Comparison of ENCODE assay signal across 15 mouse cellular contexts in the genomic region with DNA sequence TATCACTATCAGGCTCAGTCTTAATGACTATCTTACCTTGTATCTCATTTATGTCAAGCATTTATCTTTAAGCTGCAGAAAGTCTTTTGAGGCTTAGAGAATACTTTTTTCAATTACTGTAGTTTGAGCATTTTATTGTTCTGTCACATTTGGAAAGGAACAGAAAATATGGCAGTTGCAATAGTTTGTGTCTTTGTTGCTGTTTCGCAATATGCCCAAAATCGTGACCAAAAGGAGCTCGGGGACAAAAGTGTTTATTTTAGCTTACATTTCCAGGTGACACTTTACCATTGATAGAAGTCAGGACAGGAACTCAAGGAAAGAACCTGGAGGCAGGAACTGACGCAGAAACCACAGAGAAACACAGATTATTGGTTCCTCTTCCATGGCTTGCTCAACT.
"Had no signal": no experiment of that assay in that cellular context is flagged by ENCODE, and none has a peak within 500 bp of the region (broad histone marks: within the 10 kb centered on the region; RNA-seq: fewer than 3 reads in every experiment).

No protein-coding gene starts in this region.

- H3K4me2 ChIP-seq: liver, embryonic 15.5 days; lung, embryonic 14.5 days; midbrain, embryonic 12.5 days; neural tube, embryonic 12.5 days had no signal

- ATAC-seq: midbrain, embryonic 16.5 days had no signal

- H3K27me3 ChIP-seq: liver, embryonic 15.5 days; midbrain, embryonic 12.5 days; neural tube, embryonic 12.5 days had no signal

- H3K9me3 ChIP-seq: liver, embryonic 15.5 days; midbrain, embryonic 10.5 days; midbrain, embryonic 12.5 days; neural tube, embryonic 12.5 days had no signal

- H3K36me3 ChIP-seq: liver, embryonic 15.5 days; midbrain, embryonic 10.5 days; midbrain, embryonic 12.5 days; neural tube, embryonic 12.5 days had no signal

- H3K27ac ChIP-seq: liver, embryonic 15.5 days; midbrain, embryonic 10.5 days; midbrain, embryonic 12.5 days; neural tube, embryonic 12.5 days had no signal

- H3K4me1 ChIP-seq: liver, embryonic 15.5 days; midbrain, embryonic 10.5 days; midbrain, embryonic 12.5 days; neural tube, embryonic 12.5 days had no signal

- H3K9ac ChIP-seq: liver, embryonic 15.5 days; lung, embryonic 14.5 days; midbrain, embryonic 12.5 days; neural tube, embryonic 12.5 days had no signal

- H3K4me3 ChIP-seq: liver, embryonic 15.5 days; midbrain, embryonic 10.5 days; midbrain, embryonic 12.5 days; neural tube, embryonic 12.5 days had no signal

- DNase-seq: lung, adult 18-20 months; lung, embryonic 14.5 days; lung, postnatal 10 days; lung, postnatal 4 days; midbrain, embryonic 14.5 days; right cerebral cortex, postnatal 14 days; spleen, adult 18-20 months; thymus, adult 18-20 months; thymus, postnatal 14 days; thymus, postnatal 36 days had no signal
